Comparison of ENCODE assay signal across 26 mouse cellular contexts in genomic region chr4:46235871-46236270, GRCm38 (mm10). TPM values are rescaled to one million over a fixed set of nuclear protein-coding genes. Genes with fewer than 3 reads are reported as not detected.
DNase-seq lines count a peak whose midpoint lies in the region; ATAC-seq lines count a peak whose summit lies in the region.
"Had no signal": no experiment of that assay in that cellular context is flagged by ENCODE, and none has a peak within 500 bp of the region (broad histone marks: within the 10 kb centered on the region; RNA-seq: fewer than 3 reads in every experiment).

No protein-coding gene starts in this region.

- peak; percentile 8 for DNase-seq in forebrain, embryonic 11.5 days (ENCODE audit: low spot score)
- peak; percentile 69 for DNase-seq in cerebellum, adult 11 months
- DNase-seq in cerebellum, adult 9-10 months: peak; percentile 90
- DNase-seq in cerebellum, postnatal 36 days: peak; percentile 72
- no peak for DNase-seq in lung, postnatal 14 days
- DNase-seq: adrenal gland, postnatal 10 days; gastrocnemius, postnatal 14 days; kidney, adult 9 months; kidney, postnatal 10 days; lung, embryonic 14.5 days; retina, postnatal 1 day; spleen, adult 18-20 months; thymus, postnatal 14 days had no signal

- ATAC-seq in forebrain, embryonic 11.5 days (replicated peaks; ENCODE audit: low FRiP score): no peak
- no peak for ATAC-seq in forebrain, embryonic 13.5 days
- no peak for ATAC-seq in hindbrain, embryonic 16.5 days
- ATAC-seq: forebrain, embryonic 16.5 days; intestine, embryonic 16.5 days; midbrain, embryonic 15.5 days had no signal

- 90% methylated on average over 3 of the region's 3 CpGs for WGBS in forebrain, embryonic 11.5 days
- 79% methylated on average over 3 of the region's 3 CpGs for WGBS in forebrain, embryonic 13.5 days
- WGBS in hindbrain, embryonic 16.5 days: 86% methylated on average over 3 of the region's 3 CpGs

- no peaks in the 10 kb centered on the region for H3K4me1 ChIP-seq in forebrain, embryonic 11.5 days (replicated peaks; ENCODE audit: control insufficient read depth, insufficient read depth, low read length)
- H3K4me1 ChIP-seq in forebrain, embryonic 13.5 days: no peaks in the 10 kb centered on the region
- no peaks in the 10 kb centered on the region for H3K4me1 ChIP-seq in hindbrain, embryonic 16.5 days (ENCODE audit: control insufficient read depth, insufficient read depth, low read depth, low read length)
- H3K4me1 ChIP-seq: heart, embryonic 10.5 days; heart, embryonic 15.5 days; hindbrain, embryonic 12.5 days; limb, embryonic 12.5 days; liver, embryonic 15.5 days; midbrain, embryonic 10.5 days; midbrain, embryonic 15.5 days; neural tube, embryonic 15.5 days had no signal

- H3K9ac ChIP-seq in forebrain, embryonic 11.5 days (ENCODE audit: low read length): no peak overlapping the region
- H3K9ac ChIP-seq in forebrain, embryonic 13.5 days: no peak overlapping the region
- no peak overlapping the region for H3K9ac ChIP-seq in hindbrain, embryonic 16.5 days (ENCODE audit: low read depth, low read length)
- H3K9ac ChIP-seq: heart, embryonic 15.5 days; hindbrain, embryonic 12.5 days; limb, embryonic 12.5 days; liver, embryonic 15.5 days; lung, embryonic 14.5 days; midbrain, embryonic 15.5 days; neural tube, embryonic 15.5 days had no signal

- H3K27me3 ChIP-seq in forebrain, embryonic 11.5 days (ENCODE audit: control insufficient read depth, insufficient read depth, low read length): no peaks in the 10 kb centered on the region
- H3K27me3 ChIP-seq in forebrain, embryonic 13.5 days: no peaks in the 10 kb centered on the region
- H3K27me3 ChIP-seq in hindbrain, embryonic 16.5 days (replicated peaks; ENCODE audit: control insufficient read depth, insufficient read depth, low read length): no peaks in the 10 kb centered on the region
- H3K27me3 ChIP-seq: heart, embryonic 15.5 days; hindbrain, embryonic 12.5 days; liver, embryonic 15.5 days; midbrain, embryonic 15.5 days; neural tube, embryonic 15.5 days had no signal

- H3K27ac ChIP-seq in forebrain, embryonic 11.5 days (ENCODE audit: low read depth, low read length): no peak overlapping the region
- H3K27ac ChIP-seq in forebrain, embryonic 13.5 days: no peak overlapping the region
- H3K27ac ChIP-seq in hindbrain, embryonic 16.5 days (ENCODE audit: low read depth, low read length): no peak overlapping the region
- H3K27ac ChIP-seq: heart, embryonic 10.5 days; heart, embryonic 15.5 days; hindbrain, embryonic 12.5 days; limb, embryonic 12.5 days; liver, embryonic 15.5 days; midbrain, embryonic 10.5 days; midbrain, embryonic 15.5 days; neural tube, embryonic 15.5 days had no signal

- no peaks in the 10 kb centered on the region for H3K9me3 ChIP-seq in forebrain, embryonic 11.5 days (ENCODE audit: control insufficient read depth, low read length)
- H3K9me3 ChIP-seq in forebrain, embryonic 13.5 days (replicated peaks): no peaks in the 10 kb centered on the region
- H3K9me3 ChIP-seq in hindbrain, embryonic 16.5 days (ENCODE audit: control insufficient read depth, low read length): no peaks in the 10 kb centered on the region
- H3K9me3 ChIP-seq: G1E; heart, embryonic 10.5 days; heart, embryonic 15.5 days; hindbrain, embryonic 12.5 days; limb, embryonic 12.5 days; liver, embryonic 15.5 days; midbrain, embryonic 10.5 days; midbrain, embryonic 15.5 days; neural tube, embryonic 15.5 days had no signal

- no peak overlapping the region for H3K4me3 ChIP-seq in forebrain, embryonic 11.5 days (ENCODE audit: low read depth, low read length)
- H3K4me3 ChIP-seq in forebrain, embryonic 13.5 days: no peak overlapping the region
- H3K4me3 ChIP-seq in hindbrain, embryonic 16.5 days (ENCODE audit: low read length): no peak overlapping the region
- H3K4me3 ChIP-seq: heart, embryonic 10.5 days; heart, embryonic 15.5 days; hindbrain, embryonic 12.5 days; limb, embryonic 12.5 days; liver, embryonic 15.5 days; midbrain, embryonic 10.5 days; midbrain, embryonic 15.5 days; neural tube, embryonic 15.5 days had no signal

- H3K36me3 ChIP-seq in forebrain, embryonic 11.5 days (ENCODE audit: control insufficient read depth, insufficient read depth, low read length): no peaks in the 10 kb centered on the region
- H3K36me3 ChIP-seq in forebrain, embryonic 13.5 days (ENCODE audit: poor library complexity, severe bottlenecking): no peaks in the 10 kb centered on the region
- no peaks in the 10 kb centered on the region for H3K36me3 ChIP-seq in hindbrain, embryonic 16.5 days (ENCODE audit: control insufficient read depth, insufficient read depth, low read length)
- H3K36me3 ChIP-seq: G1E; heart, embryonic 10.5 days; heart, embryonic 15.5 days; hindbrain, embryonic 12.5 days; limb, embryonic 12.5 days; liver, embryonic 15.5 days; midbrain, embryonic 10.5 days; midbrain, embryonic 15.5 days; neural tube, embryonic 15.5 days had no signal

- H3K4me2 ChIP-seq in forebrain, embryonic 11.5 days (ENCODE audit: low read depth, low read length, severe bottlenecking): no peak overlapping the region
- H3K4me2 ChIP-seq in forebrain, embryonic 13.5 days: no peak overlapping the region
- no peak overlapping the region for H3K4me2 ChIP-seq in hindbrain, embryonic 16.5 days (ENCODE audit: low read length)
- H3K4me2 ChIP-seq: heart, embryonic 15.5 days; hindbrain, embryonic 12.5 days; limb, embryonic 12.5 days; liver, embryonic 15.5 days; lung, embryonic 14.5 days; midbrain, embryonic 15.5 days; neural tube, embryonic 15.5 days had no signal

RNA-seq across cellular contexts. Expression of gene Xpa, which starts 39.8 kb away (rescaled TPM):
- polyA plus RNA-seq in forebrain, embryonic 11.5 days (2014; fragmentation: Nextera tagmentation; extraction: Ambion mirVana): 27.1 and 27.7 TPM in 2 replicates
- polyA plus RNA-seq in forebrain, embryonic 13.5 days (2015; fragmentation: Nextera tagmentation; extraction: Ambion mirVana): 32.2 and 32.4 TPM in 2 replicates
- polyA plus RNA-seq in hindbrain, embryonic 16.5 days (2015; fragmentation: Nextera tagmentation; extraction: Ambion mirVana): 23.5 and 25.8 TPM in 2 replicates
